Mouse (Mus musculus) MEL-GATA-1-ER (cell line): ENCODE measurements around the gene Myoz1.
"Not testable (repeated sequence)": the region's sequence is repeated elsewhere in the genome, so short reads cannot be mapped to it uniquely, and the experiment has no call there.

Experiments
- DNase-seq: peaks from one replicate; pipeline ENCODE4 v3.0.0-alpha.2; 2012; ENCODE audit warnings: low read depth; ENCODE audit errors: extremely low read depth

The Myoz1 gene

DNA sequence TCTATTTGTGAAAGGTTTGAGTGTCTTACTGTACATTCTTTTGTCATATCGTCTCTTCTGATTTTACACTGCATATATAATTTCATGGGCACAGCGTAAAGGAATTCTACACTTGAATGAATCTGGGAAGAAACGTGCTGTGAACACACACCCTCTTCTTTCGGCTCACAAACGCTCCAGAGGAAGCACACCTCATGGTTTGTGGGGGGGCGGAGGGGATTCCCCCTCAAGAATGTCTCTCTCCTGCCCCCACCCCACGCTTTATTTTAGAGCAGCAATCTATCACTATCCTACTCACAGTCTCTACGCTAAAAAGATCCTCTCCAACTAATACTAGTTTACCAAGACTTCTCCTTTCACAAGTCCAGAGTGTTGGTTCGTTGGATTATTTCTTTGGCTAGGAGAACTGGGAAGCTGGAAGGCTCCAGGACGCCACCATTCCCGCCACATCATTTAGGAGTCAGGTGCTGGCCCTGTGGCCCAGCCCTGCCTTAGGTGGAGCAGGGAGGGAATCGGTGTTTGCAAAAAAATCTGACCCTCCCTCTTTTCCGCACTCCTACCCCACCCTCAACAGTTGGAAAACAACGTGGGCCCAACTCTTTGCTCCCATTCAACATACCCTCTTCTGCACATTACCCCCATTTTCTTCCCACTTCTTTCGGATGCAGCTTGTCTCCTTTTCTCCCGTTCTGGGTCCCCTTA is 16.3 kb downstream of the Myoz1 start:
- DNase-seq, result no peak

DNA sequence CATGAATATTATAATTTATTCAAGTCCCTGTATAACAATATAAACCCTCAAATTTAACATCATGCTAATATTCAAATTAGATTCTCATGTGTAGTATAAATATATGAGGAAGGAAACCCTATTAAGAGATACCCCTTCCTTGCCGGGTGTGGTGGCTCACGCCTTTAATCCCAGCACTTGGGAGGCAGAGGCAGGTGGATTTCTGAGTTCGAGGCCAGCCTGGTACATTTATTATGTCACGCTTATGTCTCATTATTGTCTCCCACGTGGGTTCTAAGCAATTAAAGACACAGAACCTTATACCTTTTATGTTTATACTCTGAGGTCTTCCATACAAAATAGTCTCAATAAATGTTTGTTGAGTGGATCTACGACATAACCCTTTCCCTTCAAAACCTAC is 17.6 kb downstream of the Myoz1 start:
- no peak for DNase-seq

DNA sequence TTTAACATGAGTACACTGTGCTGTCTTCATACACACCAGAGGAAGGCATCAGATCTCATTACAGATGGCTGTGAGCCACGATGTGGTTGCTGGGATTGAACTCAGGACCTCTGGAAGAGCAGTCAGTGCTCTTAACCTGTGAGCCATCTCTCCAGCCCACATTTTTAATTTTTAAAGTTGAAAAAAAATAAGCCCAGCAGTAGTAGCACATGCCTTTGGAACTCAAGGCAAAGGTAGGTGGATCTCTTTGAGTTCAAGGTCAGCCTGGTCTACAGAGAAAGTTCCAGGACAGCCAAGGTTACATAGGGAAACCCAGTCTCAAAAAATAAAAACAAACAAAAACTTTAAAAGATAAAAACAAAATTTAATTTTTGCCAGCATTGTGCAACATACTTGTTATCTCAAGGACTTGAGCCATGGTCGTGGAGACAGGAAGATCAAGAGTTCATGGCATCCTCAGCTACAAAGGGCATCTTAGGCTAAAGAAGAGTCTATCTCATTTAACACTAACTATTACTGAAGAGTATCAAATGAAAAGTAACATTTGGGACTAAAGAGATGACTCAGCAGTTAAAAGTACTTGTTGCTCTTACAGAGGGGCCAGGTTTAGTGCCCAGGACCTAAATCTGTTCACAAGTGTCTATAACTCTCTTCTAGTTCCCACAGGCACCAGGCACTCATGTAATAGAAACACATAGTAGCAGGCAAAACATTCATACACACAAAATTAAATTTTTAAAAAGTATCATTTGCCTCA is 18.3 kb downstream of the Myoz1 start:
- DNase-seq, result no peak

DNA sequence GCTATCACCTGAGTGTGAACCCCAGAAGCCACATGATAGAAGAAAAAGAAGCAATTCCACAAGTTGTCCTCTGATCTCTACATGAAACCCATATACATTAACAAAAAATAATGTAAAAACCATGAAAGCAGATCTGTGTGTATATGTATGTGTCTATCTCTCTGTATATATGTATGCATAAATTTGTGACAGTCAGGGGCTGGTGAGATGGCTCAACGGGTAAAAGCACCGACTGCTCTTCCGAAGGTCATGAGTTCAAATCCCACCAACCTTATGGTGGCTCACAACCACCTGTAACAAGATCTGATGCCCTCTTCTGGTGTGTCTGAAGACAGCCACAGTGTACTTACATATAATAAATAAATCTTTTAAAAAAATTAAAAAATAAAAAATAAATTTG is 19.4 kb downstream of the Myoz1 start:
- DNase-seq, result not testable (repeated sequence)

DNA sequence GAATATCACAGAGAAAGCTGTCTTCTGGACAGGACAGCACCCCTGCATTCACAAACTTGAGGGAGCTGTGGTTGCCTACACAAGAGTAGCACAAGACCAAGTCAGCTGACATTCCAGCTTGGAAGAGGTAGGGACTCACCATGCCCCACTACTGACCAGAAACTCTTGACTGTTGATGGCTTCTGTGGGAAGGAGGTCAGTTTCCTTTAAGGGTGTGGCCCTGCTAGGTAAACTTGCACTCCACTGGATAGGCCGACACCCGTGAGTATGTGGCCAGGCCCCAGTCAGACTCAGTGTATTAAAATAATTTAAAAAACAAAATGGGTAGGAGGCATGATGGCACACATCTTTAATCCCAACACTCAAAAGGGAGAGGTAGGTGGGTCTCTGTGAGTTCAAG is 20.8 kb downstream of the Myoz1 start:
- DNase-seq, result no peak

DNA sequence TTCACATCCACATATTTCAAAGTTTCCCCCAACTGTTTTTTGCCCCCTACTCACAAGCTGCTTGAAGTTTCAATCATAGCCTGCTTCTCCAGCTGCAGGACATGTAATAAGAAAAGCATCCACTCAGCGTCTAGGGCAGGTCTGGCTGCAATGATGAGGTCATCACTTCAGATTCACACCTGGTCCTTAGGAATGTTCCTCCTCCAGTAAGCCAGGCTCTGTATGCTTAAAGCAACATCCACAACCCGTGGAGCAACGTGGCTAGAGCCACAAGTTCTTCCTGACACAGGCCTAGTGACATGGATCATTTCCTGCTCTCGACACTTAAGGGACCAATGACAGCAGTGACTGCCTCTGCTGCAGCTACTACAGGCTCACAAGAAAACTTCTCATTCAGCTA is 25.1 kb downstream of the Myoz1 start:
- DNase-seq, result no peak

DNA sequence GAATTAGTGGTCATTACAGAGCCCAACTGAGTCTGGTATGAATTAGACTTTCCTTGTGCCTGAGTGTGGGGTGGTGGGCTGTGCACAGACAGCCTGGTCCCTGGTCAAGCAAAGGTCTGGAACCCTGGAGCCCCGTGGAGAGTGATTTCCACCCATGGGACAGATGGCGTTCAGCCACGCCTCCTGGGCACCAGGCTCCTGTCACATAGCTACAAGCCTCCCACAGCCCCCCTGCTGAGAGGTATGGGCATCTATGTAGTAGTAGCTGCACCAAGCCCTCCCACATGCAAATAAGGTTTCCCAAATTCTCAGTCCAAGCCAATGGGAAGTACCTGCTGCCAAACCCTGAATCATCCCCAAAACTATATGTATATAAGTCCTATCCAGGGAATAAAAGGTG is 29.4 kb downstream of the Myoz1 start:
- DNase-seq, result no peak

DNA sequence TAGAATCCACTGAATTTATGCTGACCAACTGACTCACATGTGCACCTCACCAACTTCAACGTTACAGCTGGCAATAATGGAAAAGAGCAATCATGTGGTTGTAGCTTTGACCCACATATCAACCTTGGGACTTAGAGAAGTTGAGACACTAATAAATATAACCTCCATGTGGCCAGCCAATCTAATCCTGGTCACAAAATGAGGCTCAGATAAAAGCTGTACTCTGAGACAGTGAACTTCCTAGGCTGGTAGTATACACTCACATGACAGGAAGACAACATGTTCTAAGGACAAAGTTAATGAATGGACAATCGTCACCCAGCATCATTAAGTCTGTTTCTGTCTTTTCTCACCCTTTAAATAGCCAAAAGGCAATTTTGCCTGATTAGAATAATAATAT is 29.9 kb downstream of the Myoz1 start:
- DNase-seq, result no peak

DNA sequence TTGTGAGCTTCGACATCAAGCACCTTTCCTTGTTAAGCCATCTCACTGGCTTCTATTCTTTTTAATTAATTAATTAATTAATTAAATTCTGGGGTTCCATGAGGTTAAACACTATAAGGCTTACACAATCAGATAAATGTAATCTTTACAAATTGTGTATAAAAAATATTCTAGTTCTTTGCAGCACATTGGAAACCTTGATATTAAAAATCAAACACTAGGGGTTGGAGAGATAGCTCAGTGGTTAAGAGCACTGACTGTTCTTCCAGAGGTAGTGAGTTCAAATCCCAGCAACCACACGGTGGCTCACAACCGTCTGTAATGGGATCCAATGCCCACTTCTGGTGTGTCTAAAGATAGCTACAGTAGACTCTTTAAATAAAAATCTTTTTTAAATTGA is 33.4 kb downstream of the Myoz1 start:
- no peak for DNase-seq

DNA sequence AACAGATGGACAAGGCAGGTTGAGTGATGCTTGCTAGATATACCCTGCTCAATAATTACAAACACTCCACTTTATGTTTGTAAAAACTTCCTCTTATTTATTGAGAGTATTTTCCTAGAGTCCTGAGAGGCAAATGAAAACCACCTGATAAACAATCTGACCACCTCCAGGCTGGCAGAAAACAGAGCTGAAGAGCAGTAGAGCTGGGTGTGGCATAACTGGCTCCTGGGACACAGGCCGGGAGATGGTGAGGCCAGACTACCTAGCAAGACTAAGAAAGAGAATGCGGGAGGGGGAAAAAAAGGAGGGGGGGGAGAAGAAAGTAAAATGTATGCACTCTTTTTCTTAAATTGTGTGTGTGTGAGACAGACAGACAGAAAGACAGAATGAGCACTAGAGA is 33.9 kb downstream of the Myoz1 start:
- no peak for DNase-seq

DNA sequence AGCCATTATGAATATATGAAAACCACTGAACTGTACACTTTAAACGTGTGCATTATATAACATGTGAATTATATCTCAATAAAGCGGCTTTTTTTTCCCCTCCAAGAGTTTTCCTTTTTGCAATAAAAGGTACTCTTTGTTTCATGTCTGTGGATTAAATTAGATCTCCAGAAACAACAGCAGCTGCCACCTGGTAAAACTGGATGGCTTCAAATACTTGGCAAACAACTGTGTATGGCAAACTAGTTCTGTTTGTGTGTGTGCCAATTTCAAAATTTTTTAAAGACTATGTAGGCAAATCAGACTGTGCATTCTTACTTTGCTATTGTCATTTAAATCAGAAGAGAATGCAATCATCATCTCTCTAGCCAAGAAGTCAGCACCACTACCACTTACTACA is 34.4 kb downstream of the Myoz1 start:
- DNase-seq, result no peak

DNA sequence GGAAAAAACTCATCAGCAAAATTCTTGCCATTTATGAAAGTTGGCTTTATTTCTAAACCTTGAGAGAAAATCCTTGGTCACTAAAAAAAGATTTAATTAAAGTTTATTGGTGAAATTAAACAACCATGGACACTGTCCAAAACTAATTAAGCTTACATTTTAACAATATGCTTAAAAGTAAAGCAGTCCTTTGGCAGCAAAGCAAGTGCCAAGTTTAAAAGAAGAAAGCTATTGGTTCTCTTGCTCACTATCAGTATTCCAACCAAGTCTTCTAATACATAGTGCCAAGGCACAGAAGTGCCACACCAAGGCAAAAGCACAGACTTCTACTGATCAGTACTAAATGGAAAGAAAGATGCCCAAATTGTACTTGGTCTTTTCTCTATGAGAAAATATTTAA is 37.2 kb downstream of the Myoz1 start:
- DNase-seq, result no peak

DNA sequence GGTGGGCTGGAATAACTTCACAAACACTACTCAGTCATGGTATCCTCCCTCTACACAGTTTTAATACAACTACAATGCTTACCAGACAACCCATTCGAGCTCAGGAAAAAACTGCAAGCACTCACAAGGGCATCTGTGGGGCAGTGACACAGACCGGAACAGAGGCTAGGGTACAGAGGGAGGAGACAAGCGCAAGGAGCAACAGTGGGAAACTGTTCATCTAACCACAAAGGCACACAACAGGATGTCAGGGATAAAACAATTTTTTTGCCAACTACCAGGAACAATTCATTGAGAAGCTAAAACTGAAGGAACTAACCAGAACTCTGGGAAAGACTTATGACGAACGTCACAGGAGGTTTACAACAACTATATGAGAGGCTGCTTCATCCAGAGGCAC is 38.1 kb downstream of the Myoz1 start:
- no peak for DNase-seq

DNA sequence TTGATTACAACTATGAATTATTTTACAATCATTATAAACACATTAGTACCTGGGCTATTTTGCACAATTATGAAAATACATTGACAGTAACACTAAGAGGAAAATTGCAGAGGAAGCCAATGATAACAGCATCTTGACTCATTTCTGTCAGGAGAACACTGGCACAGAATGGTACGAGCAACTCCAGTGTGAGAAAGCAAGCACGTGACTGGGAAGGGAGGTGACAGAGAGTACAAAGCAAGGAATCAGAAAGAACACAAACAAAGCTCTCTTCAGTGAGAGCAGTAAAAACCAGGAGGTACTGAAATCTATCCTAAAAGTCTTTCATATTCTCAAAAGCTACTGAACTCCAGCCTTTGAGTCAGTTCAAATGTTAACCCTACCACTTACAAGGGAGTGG is 39.9 kb downstream of the Myoz1 start:
- DNase-seq, result no peak

DNA sequence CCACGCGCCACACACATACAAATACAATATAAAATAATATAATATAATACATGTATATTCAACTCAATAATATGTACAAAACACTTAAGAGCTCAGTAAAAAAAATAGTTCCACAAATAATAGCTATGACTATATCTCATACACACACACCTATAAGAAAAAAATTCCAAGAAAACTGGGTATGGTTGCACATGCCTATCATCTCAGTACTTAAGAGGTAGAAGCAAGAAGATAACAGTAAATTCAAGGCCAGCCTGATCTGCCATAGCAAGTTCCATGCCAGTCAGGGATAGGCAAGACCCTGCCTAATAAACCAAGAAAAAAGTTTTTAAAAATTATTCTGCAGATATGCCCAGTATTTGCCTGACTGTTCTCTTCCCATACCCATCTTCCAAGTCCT is 41.3 kb downstream of the Myoz1 start:
- DNase-seq, result no peak

DNA sequence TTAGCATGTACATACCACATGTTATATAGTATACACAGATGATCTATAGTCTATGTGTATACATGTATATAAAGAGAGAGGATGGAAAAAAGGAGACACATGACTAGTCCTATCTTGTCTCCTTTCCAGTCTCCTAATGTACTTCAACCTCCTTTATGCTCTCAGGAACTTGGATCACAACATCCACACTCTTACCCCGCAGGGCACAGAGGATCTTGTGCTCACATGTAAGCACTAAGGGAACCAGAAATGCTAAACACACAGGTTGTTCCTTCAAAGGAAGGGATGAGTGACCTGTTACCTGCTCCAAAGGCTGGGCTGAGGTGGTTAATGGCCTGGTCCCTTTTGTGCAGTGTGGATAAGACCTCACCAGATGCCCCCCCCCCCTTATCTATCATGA is 43.5 kb downstream of the Myoz1 start:
- no peak for DNase-seq

DNA sequence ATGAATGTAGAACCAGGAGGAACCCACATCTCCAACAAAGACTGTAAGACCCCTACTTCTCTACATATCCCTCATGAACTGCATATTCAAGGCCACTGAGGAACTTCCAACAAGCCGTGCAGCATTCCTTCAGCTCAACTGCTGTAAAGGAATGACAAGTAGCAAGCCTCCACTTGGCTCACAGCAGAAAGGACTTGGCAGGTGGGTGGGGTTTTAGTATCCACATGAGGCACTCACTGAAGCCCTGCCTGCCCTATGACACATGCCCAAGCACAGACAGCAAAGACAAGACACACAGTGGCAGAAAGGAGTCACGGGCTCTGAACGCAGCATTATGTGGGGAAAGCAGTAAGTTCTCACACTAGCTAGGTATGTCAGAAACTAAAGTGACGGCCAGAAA is 46.2 kb downstream of the Myoz1 start:
- no peak for DNase-seq

DNA sequence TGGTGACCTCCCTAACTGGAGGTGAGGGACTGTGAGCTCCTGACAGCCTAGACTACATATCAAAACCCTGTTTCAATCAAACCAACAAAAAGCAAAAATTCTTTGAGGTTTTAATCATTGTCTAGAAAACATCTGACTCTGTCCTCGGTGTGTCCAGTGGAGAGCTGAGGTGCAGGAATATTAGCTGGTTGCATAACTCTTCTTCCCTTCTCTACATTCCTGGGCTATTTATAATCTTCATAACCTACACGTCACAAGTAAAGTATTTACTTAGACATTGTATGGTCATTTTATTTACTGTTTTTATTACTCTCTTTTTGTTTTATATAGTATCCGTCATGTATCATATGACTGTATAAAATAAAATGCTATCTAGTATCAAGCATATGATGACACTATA is 46.8 kb downstream of the Myoz1 start:
- no peak for DNase-seq

DNA sequence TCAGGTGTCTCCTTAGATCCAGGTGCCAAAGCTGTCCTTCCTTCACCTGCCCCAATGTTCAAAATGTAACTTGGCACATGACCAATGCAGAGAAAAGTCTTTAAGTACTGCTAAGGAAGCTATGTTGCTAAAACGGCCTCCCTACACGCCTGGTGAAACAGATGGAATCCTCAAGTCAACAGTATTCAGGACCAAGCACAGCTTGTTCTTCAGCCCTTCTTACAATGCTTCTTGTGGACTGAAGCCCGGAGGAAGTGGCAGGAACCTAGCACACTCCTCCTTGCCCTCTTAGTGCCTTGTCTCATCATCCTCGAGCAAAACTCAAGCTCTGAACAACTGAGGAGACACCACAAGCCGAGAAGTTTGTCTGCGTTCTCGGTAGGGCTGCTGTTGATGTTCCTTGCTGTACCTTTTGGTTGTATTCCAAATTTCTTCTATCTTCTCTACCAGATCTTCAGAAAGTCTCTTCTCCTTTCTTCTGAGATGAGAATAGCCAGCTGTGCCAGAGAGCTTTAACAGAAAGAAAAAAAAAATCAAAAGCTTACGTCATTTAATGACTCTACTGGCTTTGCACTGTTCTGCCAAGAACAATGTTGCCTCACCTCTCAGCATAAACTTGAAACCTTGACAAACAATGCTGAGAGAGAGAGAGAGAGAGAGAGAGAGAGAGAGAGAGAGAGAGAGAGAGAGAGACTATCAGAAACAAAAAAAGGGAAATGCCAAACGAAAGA is 48.8 kb downstream of the Myoz1 start:
- DNase-seq, result peak; percentile 33

DNA sequence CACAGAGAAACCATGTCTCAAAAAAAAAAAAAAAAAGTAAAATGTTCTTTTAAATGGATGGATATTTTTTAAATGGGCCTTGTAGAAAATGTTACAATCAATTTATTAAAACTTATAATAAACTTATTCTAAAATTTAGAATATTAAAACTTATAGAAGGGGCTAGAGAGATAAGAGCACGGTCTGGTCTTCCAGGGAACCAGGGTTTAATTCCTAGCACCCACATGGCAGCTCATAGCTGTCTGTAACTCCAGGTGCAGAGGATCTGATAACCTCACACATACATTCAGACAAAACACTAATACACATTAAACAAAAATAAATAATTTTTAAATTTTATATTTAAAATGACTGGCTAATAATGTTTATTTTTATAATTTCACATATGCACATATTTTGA is 55.1 kb downstream of the Myoz1 start:
- DNase-seq, result no peak

DNA sequence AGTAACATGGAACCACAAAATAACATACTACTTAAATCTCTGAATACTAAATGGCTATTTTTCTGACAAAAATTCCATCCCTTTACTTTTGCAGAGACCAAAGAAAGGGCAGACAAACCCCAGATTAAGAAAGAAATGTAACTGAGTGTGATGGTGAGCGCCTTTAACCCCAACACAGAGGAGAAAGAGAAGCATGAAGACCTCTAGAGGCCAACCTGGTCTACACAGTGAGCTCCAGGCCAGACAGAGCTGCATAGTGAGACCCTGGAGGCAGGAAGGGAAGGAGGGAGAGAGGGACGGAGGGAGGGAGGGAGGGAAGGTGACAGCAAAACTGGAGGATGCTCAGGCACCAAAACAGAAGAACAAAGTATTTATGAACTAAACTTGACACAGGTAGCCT is 56.1 kb downstream of the Myoz1 start:
- no peak for DNase-seq

DNA sequence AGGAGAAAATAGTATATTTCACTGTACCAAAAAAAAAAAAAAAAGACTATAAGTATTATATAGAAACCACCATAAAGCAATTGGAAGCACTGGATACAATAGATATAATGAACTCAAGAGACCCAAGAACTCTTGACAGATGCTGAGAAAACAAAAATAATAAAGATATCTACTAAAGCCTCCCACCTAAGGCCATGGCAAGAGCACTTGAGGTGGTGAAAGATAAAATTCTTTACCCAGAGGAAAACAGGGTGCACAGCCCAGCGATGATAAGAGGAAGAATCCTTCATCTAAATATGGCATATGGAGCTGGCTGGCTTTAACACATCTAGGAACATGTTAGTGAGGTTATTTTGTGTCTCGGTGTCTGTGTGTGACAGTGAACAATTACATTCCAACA is 56.8 kb downstream of the Myoz1 start:
- peak; percentile 76 for DNase-seq
